Mouse (Mus musculus) testis, adult 2 months (tissue): ENCODE data around the gene Sin3b. TPM values are rescaled to one million over a fixed set of nuclear protein-coding genes. Genes with fewer than 3 reads are reported as not detected.
A peak's percentile ranks its signal among the peaks of the same experiment; 100 is the strongest.
"Not testable (repeated sequence)": the region's sequence is repeated elsewhere in the genome, so short reads cannot be mapped to it uniquely, and the experiment has no call there.

ENCODE experiments used
- H3K27ac ChIP-seq: fragments of 200-500 bp; 2 replicates; pipeline ENCODE4 v1.5.1; 2012; ENCODE audit warnings: low read depth, low read length; ENCODE audit not compliant: control insufficient read depth, insufficient read depth
- H3K27me3 ChIP-seq: fragments of 200-500 bp; 2 replicates; pipeline ENCODE4 v1.6.1; 2012; ENCODE audit warnings: mild to moderate bottlenecking, low read length, moderate library complexity; ENCODE audit not compliant: control insufficient read depth, insufficient read depth
- H3K36me3 ChIP-seq: fragments of 200-500 bp; 2 replicates; pipeline ENCODE4 v1.6.1; 2012; ENCODE audit warnings: mild to moderate bottlenecking, low read length; ENCODE audit not compliant: control insufficient read depth, insufficient read depth
- H3K4me1 ChIP-seq: fragments of 200-500 bp; 2 replicates; pipeline ENCODE4 v1.6.1; 2012; ENCODE audit warnings: low read length; ENCODE audit not compliant: control insufficient read depth, insufficient read depth
- H3K4me3 ChIP-seq: fragments of 200-500 bp; 2 replicates; pipeline ENCODE4 v1.5.1; 2012; ENCODE audit warnings: low read depth, mild to moderate bottlenecking, low read length, moderate library complexity, mixed read lengths; ENCODE audit not compliant: control insufficient read depth
- CTCF ChIP-seq: fragments of 200-500 bp; IDR thresholded peaks from 2 replicates; pipeline ENCODE4 v1.5.1; 2012; ENCODE audit warnings: low read depth, mild to moderate bottlenecking, inconsistent platforms, low read length, moderate library complexity; ENCODE audit not compliant: control insufficient read depth, insufficient read depth, insufficient replicate concordance
- POLR2A ChIP-seq: fragments of 200-500 bp; IDR thresholded peaks from 2 replicates; pipeline ENCODE4 v1.6.1; 2012; ENCODE audit warnings: low read depth, mild to moderate bottlenecking, inconsistent platforms, low read length, moderate library complexity; ENCODE audit not compliant: control insufficient read depth
- polyA plus RNA-seq: library from polyadenylated mRNA; depleted of rRNA; stranded (reverse); fragments of >200 nt; gene quantifications from 2 replicates; pipeline ENCODE4 v1.2.3, GENCODE M21; 2012

Sin3b gene
- polyA plus RNA-seq, 1 experiment, result 505 TPM

DNA sequence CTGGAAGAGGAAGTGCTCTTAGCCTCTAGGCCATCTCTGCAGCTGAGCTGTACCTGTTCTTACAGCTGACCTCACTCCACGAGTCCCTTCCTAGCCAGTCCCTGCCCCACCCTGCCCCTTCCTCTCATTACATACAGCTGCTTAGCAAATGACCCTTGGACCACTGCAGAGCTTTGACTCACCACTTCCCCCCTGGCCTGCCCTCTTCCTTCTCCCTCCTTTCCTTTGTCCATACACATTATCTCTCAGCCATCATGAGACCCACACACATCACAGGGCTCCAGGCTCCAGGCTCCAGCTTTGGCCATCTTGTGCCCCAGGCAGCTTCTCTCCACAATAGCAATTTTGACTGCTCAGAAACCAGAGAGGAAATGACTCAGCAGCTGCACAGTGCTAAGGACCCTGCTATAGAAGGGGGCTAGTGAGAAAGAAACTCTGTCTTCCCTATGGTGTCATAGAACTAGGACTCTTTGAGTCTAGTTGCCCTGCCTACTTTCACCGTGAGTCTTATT, 40.0 kb upstream of the Sin3b start:
- TF ChIP-seq CTCF (no peak), POLR2A (no peak)
- Histone ChIP-seq H3K4me3 (no peak overlapping the region), H3K36me3 (no peaks in the 10 kb centered on the region), H3K27ac (no peak overlapping the region), H3K27me3 (no peaks in the 10 kb centered on the region), H3K4me1 (no peaks in the 10 kb centered on the region)

DNA sequence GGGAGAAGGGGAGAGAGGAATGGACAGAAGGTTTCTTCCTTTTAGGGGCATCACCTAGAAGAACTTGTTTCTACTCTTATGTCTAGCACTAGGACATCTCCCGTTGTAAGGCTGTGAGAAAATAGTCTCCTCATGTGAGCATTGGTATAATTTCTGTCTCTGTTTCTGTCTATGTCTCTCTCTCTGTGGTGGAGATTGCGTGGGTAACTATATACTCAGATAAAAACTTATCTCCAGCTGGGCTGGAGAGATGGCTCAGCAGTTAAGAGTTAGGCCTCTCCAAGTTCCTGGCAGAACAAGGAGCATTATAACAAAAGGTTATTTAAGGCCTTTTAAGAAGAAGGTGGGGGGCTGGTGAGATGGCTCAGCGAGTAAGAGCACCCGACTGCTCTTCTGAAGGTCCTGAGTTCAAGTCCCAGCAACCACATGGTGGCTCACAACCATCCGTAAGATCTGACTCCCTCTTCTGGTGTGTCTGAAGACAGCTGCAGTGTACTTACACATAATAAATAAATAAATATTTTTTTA, 39.4 kb upstream of the Sin3b start:
- H3K36me3 ChIP-seq, H3K4me3 ChIP-seq, H3K27me3 ChIP-seq, H3K4me1 ChIP-seq, H3K27ac ChIP-seq: not testable (repeated sequence)

DNA sequence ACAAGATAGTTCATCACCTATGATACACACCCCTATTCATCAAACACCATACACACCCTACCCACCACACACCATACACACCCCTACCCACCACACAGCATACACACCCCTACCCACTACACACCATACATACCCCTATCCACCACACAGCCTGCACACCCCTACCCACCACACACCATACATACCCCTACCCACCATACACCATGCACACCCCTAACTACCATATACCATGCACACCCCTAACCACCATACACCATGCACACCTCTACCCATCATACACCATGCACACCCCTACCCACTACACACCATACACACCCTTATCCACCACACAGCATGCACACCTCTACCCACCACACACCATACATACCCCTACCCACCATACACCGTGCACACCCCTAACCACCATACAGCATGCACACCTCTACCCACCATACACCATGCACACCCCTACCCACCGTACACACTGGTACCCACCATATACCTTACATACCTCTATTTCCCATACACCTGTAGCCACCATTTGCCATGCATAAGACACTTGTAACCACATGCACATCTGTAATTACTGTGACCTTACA, 24.6 kb upstream of the Sin3b start:
- TF ChIP-seq POLR2A (no peak), CTCF (no peak)
- no peak overlapping the region for H3K27ac ChIP-seq
- H3K4me1 ChIP-seq, result no peaks in the 10 kb centered on the region; the same call in 1 of the 2 replicates
- H3K27me3 ChIP-seq, result no peaks in the 10 kb centered on the region
- no peak overlapping the region for H3K4me3 ChIP-seq
- H3K36me3 ChIP-seq, result no peaks in the 10 kb centered on the region

DNA sequence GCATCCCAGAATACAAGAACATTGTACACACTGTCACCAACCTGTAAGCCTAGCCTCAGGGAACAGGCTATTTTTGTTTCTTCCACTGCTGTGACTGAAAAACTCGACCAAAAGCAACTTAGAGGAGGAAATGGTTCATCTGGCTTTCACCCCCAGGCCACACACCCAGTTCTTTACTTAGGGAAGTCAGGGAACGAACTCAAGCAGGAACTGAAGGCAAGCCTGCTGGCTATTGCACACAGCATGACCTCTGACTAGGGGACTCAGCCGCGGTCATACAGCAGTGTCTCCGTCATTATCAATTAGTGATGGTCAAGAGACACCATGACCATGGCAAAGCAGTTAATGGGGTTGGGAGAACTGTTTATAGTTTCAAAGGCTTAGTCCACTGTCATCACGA, 10.5 kb upstream of the Sin3b start:
- no peak overlapping the region for H3K4me3 ChIP-seq
- no peaks in the 10 kb centered on the region for H3K27me3 ChIP-seq
- no peaks in the 10 kb centered on the region for H3K4me1 ChIP-seq
- TF ChIP-seq CTCF (no peak), POLR2A (no peak)
- H3K27ac ChIP-seq, result no peak overlapping the region
- H3K36me3 ChIP-seq, result no peaks in the 10 kb centered on the region

DNA sequence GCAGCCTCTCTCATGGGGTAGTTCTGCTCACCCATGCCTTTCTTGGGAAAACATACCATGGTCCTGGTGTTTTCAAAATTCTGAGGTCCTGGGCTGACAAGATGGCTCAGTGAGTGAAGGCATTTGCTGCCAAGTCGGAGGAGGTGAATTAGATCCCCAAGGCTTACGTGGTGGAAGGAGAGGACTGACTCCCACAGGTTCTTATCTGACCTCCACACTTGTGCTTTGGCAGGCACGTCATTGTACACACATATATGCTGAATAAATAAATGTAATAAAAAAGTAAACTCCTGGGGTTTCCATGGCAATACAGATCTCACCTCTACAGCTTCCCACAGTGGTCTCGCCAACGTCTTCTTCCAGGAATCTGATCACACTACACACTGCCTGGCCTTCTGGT, 6.5 kb upstream of the Sin3b start:
- H3K27me3 ChIP-seq, result no peaks in the 10 kb centered on the region
- no peak overlapping the region for H3K4me3 ChIP-seq
- TF ChIP-seq POLR2A (no peak), CTCF (no peak)
- peak overlapping the region; percentile 59 for H3K27ac ChIP-seq
- no peaks in the 10 kb centered on the region for H3K36me3 ChIP-seq
- H3K4me1 ChIP-seq, result no peaks in the 10 kb centered on the region

DNA sequence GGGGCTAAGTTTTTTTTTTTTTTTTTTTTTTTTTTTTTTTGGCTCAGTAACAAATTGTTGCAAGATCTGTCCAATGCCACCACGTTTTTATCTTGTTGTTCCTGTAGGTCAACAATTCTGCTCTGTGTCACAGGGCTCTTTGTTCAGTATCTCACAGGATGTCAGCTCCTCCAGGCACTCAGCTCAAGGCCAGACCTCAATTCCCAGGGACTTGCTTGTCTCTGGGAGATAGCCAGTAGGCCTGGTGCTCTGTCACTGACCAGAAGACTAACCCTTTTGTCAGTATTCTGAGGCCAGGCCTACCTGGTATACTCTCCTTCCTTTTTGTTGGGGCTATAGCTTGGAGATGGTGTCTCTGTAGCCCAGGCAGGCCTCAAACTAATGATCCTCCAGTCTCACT, 2.5 kb upstream of the Sin3b start:
- Histone ChIP-seq H3K4me1 (peaks cover 3% of the 10 kb centered on the region), H3K27ac (peak overlapping the region; percentile 75), H3K27me3 (no peaks in the 10 kb centered on the region), H3K4me3 (no peak overlapping the region), H3K36me3 (peaks cover 2% of the 10 kb centered on the region)
- TF ChIP-seq POLR2A (no peak), CTCF (no peak)

DNA sequence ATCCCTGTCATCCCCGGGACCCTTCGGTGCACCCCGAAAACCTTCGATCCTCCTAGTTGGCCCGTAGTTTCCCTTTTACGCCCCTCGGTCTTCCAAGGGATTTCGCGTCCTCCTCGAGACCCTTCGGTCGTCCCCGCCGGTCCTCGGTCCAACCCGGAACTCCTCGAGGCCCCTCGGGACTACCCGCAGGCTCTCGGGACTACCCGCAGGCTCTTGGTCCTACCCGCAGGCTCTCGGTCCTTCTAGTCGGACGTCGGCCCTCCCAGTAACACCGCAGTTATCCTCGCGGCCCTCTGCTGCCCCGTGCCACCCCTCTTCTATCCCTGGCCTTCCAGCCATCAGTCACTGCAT, 541 bp downstream of the Sin3b start:
- peak overlapping the region; percentile 99 for H3K4me3 ChIP-seq
- H3K36me3 ChIP-seq, result peaks cover 8% of the 10 kb centered on the region
- H3K4me1 ChIP-seq, result peaks cover 3% of the 10 kb centered on the region
- peak overlapping the region; percentile 93 for H3K27ac ChIP-seq
- TF ChIP-seq POLR2A (no peak), CTCF (no peak)
- H3K27me3 ChIP-seq, result no peaks in the 10 kb centered on the region

DNA sequence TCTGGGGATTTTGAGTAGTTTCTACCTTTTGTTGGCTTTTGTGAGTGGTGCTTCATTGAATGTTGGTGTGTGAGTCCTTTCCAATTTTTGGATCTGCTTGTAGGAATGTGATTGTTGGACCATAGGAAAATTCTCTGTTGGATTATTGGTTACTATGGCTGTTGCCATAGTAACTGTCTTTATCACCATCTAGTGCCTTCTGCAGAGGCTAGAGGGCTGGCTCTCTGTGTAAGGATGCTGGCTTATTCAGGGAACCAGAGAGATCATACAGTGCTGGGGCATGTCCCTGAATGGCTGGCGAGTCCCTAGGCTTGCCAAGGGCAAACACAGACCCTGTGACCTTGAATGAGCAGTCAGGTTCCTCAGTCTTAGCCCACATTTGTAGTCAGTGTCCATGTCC, 5.6 kb downstream of the Sin3b start:
- Histone ChIP-seq H3K36me3 (peaks cover 20% of the 10 kb centered on the region), H3K27ac (no peak overlapping the region), H3K27me3 (no peaks in the 10 kb centered on the region), H3K4me1 (peaks cover 3% of the 10 kb centered on the region), H3K4me3 (no peak overlapping the region)
- no peak for TF ChIP-seq CTCF
- no peak for TF ChIP-seq POLR2A
